Mouse (Mus musculus): ENCODE data around the gene Atp6v0a1.
"Not testable (repeated sequence)": the region's sequence is repeated elsewhere in the genome, so short reads cannot be mapped to it uniquely, and the experiment has no call there.

Atp6v0a1 gene

GRCm38 (mm10) chr11:100981236-100981635 lies 28.0 kb upstream of the Atp6v0a1 start:
- DNase-seq (ENCODE audit: low spot score in 2 of 2): no peak

DNA sequence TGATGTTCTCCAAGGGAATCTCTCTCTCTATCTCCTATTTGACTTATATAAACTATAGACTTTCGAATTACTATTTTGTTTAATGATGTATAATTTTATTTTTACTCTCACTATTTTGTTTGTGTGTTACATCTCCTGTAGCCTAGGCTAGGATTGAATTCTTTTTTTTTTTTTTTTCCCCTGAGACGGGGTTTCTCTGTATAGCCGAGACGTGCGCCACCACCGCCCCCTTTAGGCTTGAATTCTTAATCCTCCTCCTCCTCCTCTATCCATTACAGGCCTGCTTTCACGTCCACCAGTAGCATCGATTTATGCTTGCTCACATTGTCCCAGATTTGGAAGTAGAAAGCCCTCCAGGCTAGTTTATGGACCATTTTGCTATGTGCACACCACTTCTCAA lies 27.2 kb upstream of the Atp6v0a1 start:
- no peak for DNase-seq (ENCODE audit: low spot score in 2 of 2)

GRCm38 (mm10) chr11:100983125-100983777 lies 26.0 kb upstream of the Atp6v0a1 start:
- DNase-seq (ENCODE audit: low spot score in 2 of 2): peak; percentile 77 to 87

- no peak for DNase-seq (ENCODE audit: low spot score in 2 of 2)
These were observed 25.5 kb upstream of the Atp6v0a1 start for GRCm38 (mm10) chr11:100983778-100984131.

DNA sequence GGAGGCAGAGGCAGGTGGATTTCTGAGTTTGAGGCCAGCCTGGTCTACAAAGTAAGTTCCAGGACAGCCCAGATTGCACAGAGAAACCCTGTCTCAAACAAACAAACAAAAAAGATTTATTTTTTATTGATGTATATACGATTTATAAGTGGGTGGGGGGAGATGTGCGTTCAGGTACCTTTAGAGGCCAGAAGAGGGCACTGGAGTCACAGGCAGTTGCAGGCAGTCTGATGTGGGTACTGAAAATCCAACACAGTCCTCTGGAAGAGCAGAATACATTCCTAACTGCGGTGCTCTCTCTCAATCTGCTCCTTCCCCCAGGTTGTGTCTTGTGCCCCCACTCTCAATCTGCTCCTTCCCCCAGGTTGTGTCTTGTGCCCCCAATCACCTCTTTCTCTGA lies 23.6 kb upstream of the Atp6v0a1 start:
- no peak for DNase-seq (ENCODE audit: low spot score in 2 of 2)

DNA sequence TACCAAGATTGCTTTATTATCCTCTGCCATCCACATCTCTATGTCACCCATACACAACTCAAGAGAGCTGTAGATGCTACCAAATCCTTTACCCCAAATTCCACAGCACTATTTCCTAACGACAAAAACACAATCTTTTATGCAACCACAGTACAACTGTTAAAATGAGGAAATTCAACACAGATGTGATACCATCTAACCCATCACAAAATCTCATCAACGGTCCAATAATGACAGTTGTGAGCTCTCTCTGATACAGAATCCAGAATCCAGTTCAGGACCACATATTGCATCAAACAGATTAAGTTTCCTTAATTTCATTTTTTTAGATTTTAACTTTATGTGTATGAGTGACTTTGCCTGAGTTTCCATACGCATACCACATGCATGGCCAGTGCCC lies 20.6 kb upstream of the Atp6v0a1 start:
- no peak for DNase-seq (ENCODE audit: low spot score in 2 of 2)

GRCm38 (mm10) chr11:100989666-100990065 lies 19.6 kb upstream of the Atp6v0a1 start:
- DNase-seq (ENCODE audit: low spot score in 2 of 2): no peak

- DNase-seq (ENCODE audit: low spot score in 2 of 2): no peak
These were observed 18.2 kb upstream of the Atp6v0a1 start for GRCm38 (mm10) chr11:100991027-100991534.

GRCm38 (mm10) chr11:100993437-100993836 lies 15.8 kb upstream of the Atp6v0a1 start:
- DNase-seq (ENCODE audit: low spot score in 2 of 2): no peak

- no peak for DNase-seq (ENCODE audit: low spot score in 2 of 2)
These were observed 15.0 kb upstream of the Atp6v0a1 start for GRCm38 (mm10) chr11:100994233-100994632.

GRCm38 (mm10) chr11:100994655-100995054 lies 14.6 kb upstream of the Atp6v0a1 start:
- DNase-seq (ENCODE audit: low spot score in 2 of 2): no peak

GRCm38 (mm10) chr11:100996501-100996900 lies 12.8 kb upstream of the Atp6v0a1 start:
- no peak for DNase-seq (ENCODE audit: low spot score in 2 of 2)

GRCm38 (mm10) chr11:100998836-100999235 lies 10.4 kb upstream of the Atp6v0a1 start:
- DNase-seq (ENCODE audit: low spot score in 2 of 2): no peak

GRCm38 (mm10) chr11:100999254-100999653 lies 10.0 kb upstream of the Atp6v0a1 start:
- DNase-seq (ENCODE audit: low spot score in 2 of 2): no peak

DNA sequence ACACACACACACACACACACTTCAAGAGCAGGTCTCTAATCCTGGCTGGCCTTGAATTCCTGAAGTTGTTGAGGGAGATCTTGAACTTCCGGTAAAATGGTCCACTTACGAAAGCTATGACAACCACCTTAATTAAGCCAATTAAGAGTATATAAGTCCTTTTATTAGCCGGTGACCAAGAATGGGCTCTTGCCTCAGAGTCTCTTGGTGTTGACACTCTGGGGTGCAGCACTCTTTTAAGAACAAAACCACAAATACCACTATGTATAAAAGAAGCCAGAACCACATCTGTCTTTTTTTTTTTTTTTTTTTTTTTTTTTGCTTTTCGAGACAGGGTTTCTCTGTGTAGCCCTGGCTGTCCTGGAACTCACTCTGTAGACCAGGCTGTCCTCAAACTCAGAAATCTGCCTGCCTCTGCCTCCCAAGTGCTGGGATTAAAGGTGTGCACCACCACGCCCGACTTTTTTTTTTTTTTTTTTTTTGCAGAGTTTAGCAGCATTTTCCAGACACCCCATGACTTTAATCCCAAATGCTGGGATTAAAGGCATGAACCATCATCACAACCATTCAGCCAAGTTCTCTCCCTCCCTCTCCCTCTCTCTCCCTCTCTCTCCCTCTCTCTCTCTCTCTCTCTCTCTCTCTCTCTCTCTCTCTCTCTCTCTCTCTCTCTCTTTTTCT lies 7.2 kb upstream of the Atp6v0a1 start:
- DNase-seq (ENCODE audit: low spot score in 2 of 2): not testable (repeated sequence)

GRCm38 (mm10) chr11:101003025-101003685 lies 6.1 kb upstream of the Atp6v0a1 start:
- DNase-seq (ENCODE audit: low spot score in 2 of 2): no peak

GRCm38 (mm10) chr11:101008206-101009045 lies 826 bp upstream of the Atp6v0a1 start:
- peak in 1 of 2 experiments; percentile 37 for DNase-seq (ENCODE audit: low spot score in 2 of 2)

DNA sequence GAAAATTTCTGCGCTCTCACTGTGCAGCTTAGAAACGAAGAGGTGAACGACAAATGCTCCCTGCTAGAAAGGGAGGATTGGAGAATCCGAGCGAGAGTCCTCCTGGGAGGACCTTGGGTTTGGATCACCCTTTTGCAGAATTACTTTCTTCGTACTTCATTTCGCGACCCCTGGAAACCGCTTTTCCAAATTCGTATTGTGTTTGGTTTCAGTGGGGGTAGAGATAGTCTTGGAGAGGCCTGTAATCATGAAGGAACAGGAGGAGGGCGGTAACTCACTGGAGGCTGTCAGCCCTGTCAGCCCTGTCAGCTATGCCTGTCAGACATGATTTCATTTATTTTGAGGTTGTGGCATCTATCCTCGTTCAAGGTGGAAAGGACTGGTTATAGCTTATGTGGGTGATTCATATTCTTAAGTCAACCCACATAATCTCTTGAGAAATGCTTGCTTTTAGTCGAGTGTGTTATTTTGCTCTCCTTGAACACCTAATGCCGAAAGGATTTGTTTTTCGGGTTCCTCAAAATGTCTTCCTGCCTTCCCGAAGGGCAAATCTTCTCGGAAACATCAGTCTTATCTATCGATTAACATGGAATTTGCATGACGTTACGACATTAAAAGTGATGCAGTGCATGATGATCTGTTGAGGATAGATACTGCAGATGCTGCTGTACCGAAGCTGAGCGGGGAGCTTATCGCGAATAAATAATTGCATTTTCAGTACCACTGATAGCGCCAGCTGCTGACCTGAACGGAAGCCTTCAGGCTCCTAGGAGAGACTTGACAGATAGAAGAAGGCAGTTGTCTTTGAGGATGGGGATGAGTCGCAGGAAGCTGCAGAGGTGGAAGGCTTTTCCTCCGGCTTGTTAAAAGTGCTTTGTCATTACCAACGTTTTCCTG lies 884 bp downstream of the Atp6v0a1 start:
- DNase-seq (ENCODE audit: low spot score in 2 of 2): peak; percentile 53 to 58

GRCm38 (mm10) chr11:101011641-101012040 lies 2.4 kb downstream of the Atp6v0a1 start:
- DNase-seq (ENCODE audit: low spot score in 2 of 2): no peak

DNA sequence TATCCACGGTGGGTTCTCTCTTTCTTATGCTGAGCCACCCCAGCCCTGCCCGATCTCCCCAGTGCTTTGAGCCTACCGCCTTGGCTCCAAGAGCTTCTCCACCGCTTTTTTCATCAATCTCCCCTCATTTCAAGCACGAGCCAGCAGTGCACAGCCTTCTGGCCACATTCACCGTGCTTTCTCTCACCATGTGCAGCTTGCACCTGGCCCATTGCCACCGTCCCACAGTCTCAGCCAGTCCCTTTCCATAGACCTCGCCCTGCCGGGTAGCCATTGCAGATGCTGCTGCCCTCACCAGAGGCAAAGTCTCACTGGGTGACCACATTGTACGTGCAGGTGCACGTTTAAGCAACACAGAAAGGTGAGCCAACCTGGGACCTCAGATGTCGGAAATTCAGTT lies 14.1 kb downstream of the Atp6v0a1 start:
- DNase-seq (ENCODE audit: low spot score in 2 of 2): no peak

DNA sequence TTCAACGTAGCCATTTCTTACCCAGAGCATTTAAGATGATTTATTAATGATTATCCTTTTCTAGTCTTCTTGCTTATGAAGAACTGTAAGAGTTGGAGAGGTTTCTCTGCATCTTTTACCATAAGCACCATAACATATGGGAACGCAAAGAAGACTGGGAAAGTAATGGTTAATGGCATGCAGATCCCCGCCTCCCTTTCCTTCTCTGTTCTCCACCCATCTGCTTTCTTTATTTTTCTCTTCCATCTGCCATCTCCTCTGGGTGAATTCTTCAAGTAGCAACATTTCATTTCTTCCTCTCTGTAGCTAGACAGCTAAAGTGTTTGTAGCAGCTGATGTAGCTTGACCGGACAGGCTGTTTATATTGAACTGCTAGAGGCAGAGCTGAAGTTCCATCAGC lies 14.7 kb downstream of the Atp6v0a1 start:
- no peak for DNase-seq (ENCODE audit: low spot score in 2 of 2)
